Mouse (Mus musculus): ENCODE data around the gene Vps45.
"Not testable (repeated sequence)": the region's sequence is repeated elsewhere in the genome, so short reads cannot be mapped to it uniquely, and the experiment has no call there.

Gene Vps45

DNA sequence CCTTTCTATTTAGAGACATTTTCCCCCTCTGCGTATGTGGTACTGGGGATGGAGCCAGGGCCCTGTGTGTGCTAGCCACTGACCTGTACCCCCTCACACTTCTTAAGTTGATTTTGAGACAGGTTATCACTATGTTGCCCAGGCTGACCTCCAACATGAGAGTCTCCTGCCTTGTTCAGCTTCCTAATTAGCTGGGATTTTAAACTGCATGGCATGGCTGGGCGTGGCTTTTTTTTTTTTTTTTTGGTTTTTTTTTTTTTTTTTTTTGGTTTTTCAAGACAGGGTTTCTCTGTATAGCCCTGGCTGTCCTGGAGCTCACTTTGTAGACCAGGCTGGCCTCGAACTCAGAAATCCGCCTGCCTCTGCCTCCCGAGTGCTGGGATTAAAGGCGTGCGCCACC, 80.7 kb downstream of the Vps45 start:
- DNase-seq (ENCODE audit: extremely low read depth, low read depth): not testable (repeated sequence)

DNA sequence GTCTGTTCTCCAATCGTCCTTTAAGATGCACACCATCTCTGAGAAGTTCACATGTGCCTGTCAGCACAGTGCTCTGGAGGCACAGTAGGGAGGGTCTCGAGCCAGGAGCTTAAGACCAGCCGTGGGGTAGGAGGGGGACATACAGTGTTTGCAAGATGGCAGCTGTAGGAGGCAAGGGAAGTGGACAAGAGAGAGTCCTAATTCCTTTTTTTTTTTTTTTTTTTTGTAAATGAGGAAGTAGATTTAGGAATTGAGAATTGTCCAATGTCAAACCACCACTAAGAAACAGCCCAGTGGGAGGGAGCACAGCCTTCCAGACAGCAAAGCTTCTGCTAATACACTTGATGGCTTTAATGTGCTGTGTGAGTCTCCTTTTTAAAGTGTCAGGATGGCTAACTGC, 81.2 kb downstream of the Vps45 start:
- DNase-seq (ENCODE audit: extremely low read depth, low read depth): no peak

- DNase-seq (ENCODE audit: extremely low read depth, low read depth): no peak
These were observed 85.2 kb downstream of the Vps45 start for GRCm38 (mm10) chr3:95972873-95973634.

GRCm38 (mm10) chr3:95972251-95972872, 85.9 kb downstream of the Vps45 start:
- no peak for DNase-seq (ENCODE audit: extremely low read depth, low read depth)

GRCm38 (mm10) chr3:95970661-95971060, 87.6 kb downstream of the Vps45 start:
- not testable (repeated sequence) for DNase-seq (ENCODE audit: extremely low read depth, low read depth)

GRCm38 (mm10) chr3:95969277-95969676, 89.0 kb downstream of the Vps45 start:
- DNase-seq (ENCODE audit: extremely low read depth, low read depth): no peak

DNA sequence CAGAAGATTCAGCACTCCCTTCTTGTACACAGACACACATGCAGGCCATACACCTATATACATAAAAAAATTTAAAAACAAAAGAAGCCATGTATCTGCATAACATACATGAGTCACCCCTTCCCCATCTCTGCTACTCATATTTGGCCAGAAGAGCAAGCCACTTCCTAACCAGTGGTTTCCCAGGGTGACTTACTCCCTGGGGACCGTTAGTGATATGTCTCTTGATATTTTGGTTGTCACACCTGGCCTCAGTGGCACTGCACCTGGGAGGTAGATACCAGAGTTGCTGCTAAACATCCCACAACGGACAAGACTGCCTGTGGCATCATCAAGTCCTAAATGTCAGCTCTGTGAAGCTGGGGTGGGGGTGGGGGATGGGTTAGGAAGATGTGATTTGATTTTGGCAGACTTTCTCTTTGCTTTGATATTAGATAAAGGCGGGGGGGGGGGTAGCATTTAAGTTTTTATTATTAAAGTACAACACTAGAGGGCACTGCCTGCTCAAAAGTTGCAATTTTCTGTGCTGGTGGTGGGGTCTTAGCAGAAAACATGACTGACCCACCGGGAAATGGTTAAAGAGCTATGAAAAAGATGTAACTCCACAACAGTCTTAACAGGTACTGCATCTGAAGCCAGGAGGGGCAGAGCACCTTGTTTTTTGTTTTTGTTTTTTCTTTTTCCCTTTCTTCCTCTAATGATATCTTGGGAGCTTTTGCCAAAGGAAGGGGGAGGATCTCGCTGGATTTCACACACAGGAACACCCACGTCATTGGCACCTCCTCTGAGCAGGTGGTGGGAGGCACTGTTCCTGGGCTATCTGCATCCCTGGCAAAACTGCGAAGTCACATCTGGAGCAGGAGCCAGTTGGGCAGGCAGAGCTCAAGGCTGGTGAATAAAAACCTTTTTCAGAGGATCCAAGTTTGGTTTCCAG, 92.5 kb downstream of the Vps45 start:
- DNase-seq (ENCODE audit: extremely low read depth, low read depth): no peak

- no peak for DNase-seq (ENCODE audit: extremely low read depth, low read depth)
These were observed 94.6 kb downstream of the Vps45 start for GRCm38 (mm10) chr3:95963681-95964080.

GRCm38 (mm10) chr3:95963230-95963629, 95.0 kb downstream of the Vps45 start:
- no peak for DNase-seq (ENCODE audit: extremely low read depth, low read depth)

- not testable (repeated sequence) for DNase-seq (ENCODE audit: extremely low read depth, low read depth)
These were observed 96.1 kb downstream of the Vps45 start for GRCm38 (mm10) chr3:95962182-95962581.

DNA sequence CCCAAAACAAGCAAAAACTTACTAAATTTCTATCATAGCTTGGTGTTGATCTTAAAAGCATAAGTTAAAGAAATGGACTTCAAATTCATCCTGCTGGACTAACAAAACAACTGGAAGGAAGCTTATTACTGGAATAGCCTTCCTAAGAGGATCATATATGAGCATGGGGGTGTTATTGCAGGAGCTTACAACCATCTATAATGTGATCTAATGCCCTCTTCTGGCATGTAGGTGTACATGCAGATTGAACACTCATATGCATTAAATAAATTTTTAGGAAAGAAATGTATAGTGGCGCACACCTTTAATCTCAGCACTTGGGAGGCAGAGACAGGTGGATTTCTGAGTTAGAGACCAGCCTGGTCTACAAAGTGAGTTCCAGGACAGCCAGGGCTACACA, 98.5 kb downstream of the Vps45 start:
- no peak for DNase-seq (ENCODE audit: extremely low read depth, low read depth)

DNA sequence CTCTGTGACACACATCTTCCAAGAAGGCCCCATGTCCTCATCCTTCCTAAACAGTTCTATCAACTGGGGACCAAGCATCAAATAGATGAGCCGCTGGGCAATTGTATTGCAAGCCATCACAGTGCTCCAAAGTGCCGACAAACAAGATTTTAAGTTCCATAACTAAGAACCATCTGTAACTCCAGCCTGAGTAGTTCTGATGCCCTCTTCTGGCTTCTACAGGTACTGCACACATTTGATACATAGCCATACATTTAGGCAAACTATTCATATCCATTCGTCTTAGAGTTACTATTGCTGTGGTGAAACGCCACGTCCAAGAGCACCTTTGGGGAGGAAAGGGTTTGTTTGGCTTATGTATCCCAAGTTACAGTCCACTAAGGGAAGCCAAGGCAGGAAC, 99.2 kb downstream of the Vps45 start:
- peak; percentile 96 for DNase-seq (ENCODE audit: extremely low read depth, low read depth)

GRCm38 (mm10) chr3:95957359-95958148, 100.7 kb downstream of the Vps45 start:
- peak; percentile 97 for DNase-seq (ENCODE audit: extremely low read depth, low read depth)

DNA sequence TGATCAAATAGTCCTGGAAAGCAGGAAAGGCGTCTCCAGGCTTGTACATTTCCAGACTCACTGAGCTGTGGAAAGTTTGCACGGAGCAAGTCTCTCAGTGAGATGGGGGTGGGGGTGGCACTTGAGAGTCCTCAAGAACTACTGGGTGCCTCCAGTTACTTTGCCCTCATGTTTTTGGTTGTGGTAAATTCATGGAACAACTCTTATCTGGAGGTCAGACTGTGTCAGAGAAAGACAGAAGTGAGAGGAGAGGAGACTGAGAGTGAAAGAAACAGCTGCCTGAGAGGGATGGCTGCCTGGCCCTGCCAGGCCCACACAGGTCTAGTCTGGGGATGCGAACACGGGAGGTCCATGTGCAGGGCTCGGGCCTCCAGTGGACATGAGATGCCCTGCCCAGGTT, 102.9 kb downstream of the Vps45 start:
- DNase-seq (ENCODE audit: extremely low read depth, low read depth): no peak

- not testable (repeated sequence) for DNase-seq (ENCODE audit: extremely low read depth, low read depth)
These were observed 103.6 kb downstream of the Vps45 start for GRCm38 (mm10) chr3:95954648-95955173.

DNA sequence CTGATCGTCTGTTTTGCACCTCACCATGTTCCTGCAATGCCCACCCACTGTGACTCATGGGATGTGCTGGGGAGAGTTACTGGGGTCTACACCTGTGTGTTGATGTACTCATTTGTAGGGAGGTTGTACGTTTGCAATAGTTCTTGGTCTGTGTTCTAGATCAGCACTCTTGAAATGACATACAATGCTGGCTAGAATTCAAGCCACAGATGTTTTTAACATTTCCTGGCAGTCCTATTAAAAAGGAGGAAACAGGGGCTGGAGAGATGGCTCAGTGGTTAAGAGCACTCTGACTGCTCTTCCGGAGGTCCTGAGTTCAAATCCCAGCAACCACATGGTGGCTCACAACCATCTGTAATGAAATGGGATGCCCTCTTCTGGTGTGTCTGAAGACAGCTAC, 104.7 kb downstream of the Vps45 start:
- DNase-seq (ENCODE audit: extremely low read depth, low read depth): no peak

GRCm38 (mm10) chr3:95953023-95953422, 105.2 kb downstream of the Vps45 start:
- DNase-seq (ENCODE audit: extremely low read depth, low read depth): no peak

DNA sequence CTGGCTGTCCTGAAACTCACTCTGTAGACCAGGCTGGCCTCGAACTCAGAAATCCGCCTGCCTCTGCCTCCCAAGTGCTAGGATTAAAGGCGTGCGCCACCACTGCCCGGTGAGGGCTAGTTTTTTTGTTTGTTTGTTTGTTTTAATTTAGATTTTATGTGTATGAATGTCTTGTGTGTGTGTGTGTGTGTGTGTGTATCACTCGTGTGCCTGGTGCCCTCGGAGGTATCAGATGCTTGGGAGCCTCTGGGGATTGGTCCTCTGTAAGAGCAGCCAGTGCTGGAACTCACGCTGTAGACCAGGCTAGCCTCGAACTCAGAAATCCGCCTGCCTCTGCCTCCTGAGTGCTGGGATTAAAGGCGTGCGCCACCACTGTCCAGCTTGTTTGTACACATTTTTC, 106.7 kb downstream of the Vps45 start:
- DNase-seq (ENCODE audit: extremely low read depth, low read depth): not testable (repeated sequence)

GRCm38 (mm10) chr3:95950763-95951551, 107.3 kb downstream of the Vps45 start:
- peak; percentile 96 for DNase-seq (ENCODE audit: extremely low read depth, low read depth)

Measured in MEL-GATA-1-ER (cell line).